Mouse (Mus musculus) heart, postnatal 10 days (tissue): Measurements from ENCODE around the gene Gkn1. TPM values are rescaled to one million over a fixed set of nuclear protein-coding genes. Genes with fewer than 3 reads are reported as not detected.

Experiments used
- DNase-seq, 2 experiments: peaks; one replicate each; pipeline ENCODE4 v3.0.0; 2021
- intact Hi-C: fragments of 180-260 bp; cut with DNase I; formaldehyde crosslinking; loops from one replicate; pipeline ENCODE4 v1.15.1; 2025
- total RNA-seq, 2 experiments: library from RNA; stranded (reverse); gene quantifications; 2 replicates each; pipeline ENCODE4 v1.2.3; 2021

The Gkn1 gene
- not detected for total RNA-seq

GRCm38 (mm10) chr6:87350829-87351228 is at the start of gene Gkn1:
Gkn1 (minus strand) TSS chr6:87350942.
- intact Hi-C loops, result no loop called here
- no peak for DNase-seq

DNA sequence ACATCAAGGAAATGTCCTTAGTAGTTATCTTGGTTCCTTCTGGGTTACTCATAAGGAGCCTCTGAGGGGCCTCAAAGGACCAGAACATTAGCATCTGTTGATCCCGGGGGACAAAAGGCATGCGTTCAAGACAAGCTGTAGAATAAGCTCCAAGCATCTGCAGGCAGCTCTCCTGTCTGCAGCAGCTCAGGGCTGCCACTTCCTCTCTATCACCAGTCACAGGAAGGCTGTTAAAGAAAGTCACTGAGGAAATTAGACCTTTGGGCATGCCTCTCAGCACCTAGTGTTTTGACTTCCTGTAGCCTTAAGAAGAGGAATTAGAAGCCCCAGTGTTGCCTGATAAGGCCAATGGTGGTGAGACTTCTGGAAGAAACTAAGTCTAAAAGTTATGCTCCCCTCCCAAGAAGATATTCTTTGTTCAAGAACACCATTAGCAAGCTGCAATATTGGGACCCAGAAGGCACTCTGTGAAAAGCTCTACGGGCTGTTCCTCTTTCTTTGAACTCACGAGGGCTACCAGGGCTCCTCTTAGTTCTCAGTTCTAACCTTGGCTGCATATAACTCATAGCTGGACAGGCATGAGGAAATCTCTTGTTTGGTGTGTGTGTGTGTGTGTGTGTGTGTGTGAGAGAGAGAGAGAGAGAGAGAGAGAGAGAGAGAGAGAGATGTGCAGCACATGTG is 49.3 kb upstream of the Gkn1 start:
- no peak for DNase-seq
- intact Hi-C loops, result loop anchor here (5.0 kb wide), 3 partner anchors 52 to 272 kb away; partner anchors contain the start of gene Aplf

GRCm38 (mm10) chr6:87399137-87399536 is 48.4 kb upstream of the Gkn1 start:
- intact Hi-C loops, result loop anchor here (5.0 kb wide), 3 partner anchors 53 to 273 kb away; partner anchors contain the start of gene Aplf
- DNase-seq, result peak; percentile 72 to 82

- intact Hi-C loops, result loop anchor here (5.0 kb wide), 3 partner anchors 58 to 278 kb away; partner anchors contain the start of gene Aplf
- no peak for DNase-seq
Measured at GRCm38 (mm10) chr6:87394783-87395182, 44.0 kb upstream of the Gkn1 start.

GRCm38 (mm10) chr6:87393466-87394205 is 42.9 kb upstream of the Gkn1 start:
- intact Hi-C loops, result no loop called here
- no peak for DNase-seq

- no peak for DNase-seq
- intact Hi-C loops, result no loop called here
Measured at GRCm38 (mm10) chr6:87389455-87389989, 38.8 kb upstream of the Gkn1 start.

GRCm38 (mm10) chr6:87388877-87389276 is 38.1 kb upstream of the Gkn1 start, which contains the start of gene Gkn3:
Gkn3 (minus strand) TSS chr6:87388935.
- DNase-seq, result no peak
- intact Hi-C loops, result no loop called here

DNA sequence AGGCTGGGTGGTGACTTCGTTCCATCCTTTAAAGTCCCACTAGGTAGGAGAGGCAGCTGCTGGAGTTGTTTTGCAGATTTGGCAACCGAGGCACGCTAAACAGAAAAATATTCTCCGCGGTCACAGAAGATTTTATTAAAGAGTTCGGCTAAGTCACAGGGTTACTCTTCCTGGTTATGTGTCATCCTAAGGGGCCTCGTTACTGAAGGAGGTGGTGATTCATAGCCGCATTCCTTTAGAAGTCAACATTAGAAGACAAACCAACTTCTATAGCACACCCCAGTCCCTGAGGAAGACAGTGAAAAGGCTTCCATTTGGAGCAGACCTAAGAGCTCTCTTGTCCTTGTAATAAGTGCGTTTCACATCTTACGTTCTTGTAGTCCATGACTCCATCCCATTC is 35.9 kb upstream of the Gkn1 start:
- no peak for DNase-seq
- intact Hi-C loops, result loop anchor here (1.0 to 2.0 kb wide), 2 partner anchors 52 to 285 kb away; partner anchors contain the start of gene Antxr1

DNA sequence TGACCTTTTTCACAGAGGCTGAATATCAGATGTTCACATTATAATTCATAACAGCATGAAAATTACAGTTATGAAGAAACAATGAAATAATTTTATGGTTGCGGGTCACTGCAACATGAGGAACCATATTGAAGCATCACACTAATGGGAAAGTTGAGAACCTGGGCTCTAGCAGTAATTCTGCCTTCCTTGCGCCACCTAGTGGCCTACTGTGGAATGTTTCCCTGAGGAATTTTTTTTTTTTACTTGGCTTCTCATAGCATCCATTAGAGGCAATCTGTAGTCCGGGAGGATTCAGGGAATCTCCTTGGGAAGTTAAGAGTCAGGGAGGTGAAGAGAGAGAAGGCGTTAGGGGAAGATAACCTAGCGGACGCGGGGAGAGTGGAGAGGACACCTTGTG is 35.5 kb upstream of the Gkn1 start:
- DNase-seq, result peak; percentile 77 to 85
- intact Hi-C loops, result loop anchor here (1.0 to 2.0 kb wide), 2 partner anchors 51 to 285 kb away; partner anchors contain the start of gene Antxr1

DNA sequence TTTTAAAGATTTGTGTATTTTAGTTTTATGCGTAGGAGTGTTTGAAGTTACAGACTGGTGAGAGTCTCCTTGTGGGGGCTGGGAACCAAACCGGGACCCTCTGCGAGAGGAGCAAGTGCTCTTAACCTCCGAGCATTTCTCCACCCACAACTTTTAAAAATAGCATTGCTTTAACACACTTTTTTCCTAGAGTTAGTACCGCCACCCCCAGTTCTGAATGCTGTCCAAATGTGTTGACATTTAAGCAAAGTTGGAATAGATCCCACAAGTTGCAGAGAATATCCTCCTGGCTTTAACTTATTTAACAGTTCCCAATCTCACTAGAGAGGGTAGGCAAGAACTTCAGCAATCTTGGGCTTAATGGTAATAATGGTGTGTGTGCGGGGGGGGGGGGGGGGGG is 34.0 kb upstream of the Gkn1 start:
- intact Hi-C loops, result no loop called here
- DNase-seq, result no peak

GRCm38 (mm10) chr6:87383926-87384691 is 33.4 kb upstream of the Gkn1 start:
- peak; percentile 29 to 47 for DNase-seq
- intact Hi-C loops, result no loop called here

- DNase-seq, result no peak
- intact Hi-C loops, result no loop called here
Measured at GRCm38 (mm10) chr6:87373057-87373456, 22.3 kb upstream of the Gkn1 start, which contains the start of gene Gkn2. Gkn2 (plus strand) TSS chr6:87373357.

DNA sequence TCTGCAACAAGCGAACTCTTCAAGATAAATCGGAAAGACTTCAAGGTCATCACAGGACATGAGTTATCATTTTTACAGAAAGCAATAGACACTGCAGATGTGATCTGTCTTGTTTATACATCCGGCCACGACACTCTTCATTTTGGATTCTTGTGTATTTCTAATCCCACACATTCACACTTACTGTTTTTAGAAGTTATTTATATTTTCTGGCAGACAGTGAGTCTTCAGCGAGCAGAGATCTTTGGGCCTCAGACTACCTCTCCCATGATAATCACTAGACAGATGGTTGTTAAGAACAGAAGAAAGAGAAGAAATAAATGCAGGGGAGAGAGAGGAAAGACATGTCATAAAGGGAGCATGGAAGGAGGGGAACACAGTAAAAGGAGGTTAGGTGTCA is 18.5 kb upstream of the Gkn1 start:
- intact Hi-C loops, result no loop called here
- DNase-seq, result no peak

DNA sequence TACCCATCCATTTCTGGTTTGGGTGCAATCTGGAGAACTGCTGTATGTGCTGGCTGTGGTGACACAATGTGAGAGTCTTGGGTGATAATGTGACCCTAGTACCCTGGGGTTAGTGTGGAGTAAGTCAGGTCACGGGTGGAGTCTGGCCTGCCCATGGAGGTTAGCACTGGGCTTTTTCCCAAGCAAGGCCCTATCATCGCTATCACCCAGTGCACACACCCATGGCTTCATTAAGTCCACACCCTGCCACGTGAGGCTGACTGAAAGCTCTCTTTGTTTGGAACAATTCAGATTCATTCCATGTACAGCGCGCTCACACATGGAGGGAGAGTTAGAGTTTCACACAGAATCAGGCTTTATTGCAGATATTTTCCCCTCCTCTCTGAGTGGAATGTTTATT is 3.7 kb upstream of the Gkn1 start:
- DNase-seq, result peak; percentile 16 to 20
- intact Hi-C loops, result no loop called here

GRCm38 (mm10) chr6:87335935-87336295 is 14.8 kb downstream of the Gkn1 start:
- no peak for DNase-seq
- intact Hi-C loops, result loop anchor here (1.0 to 2.0 kb wide), 2 partner anchors 51 to 235 kb away; no protein-coding TSS in a partner anchor

DNA sequence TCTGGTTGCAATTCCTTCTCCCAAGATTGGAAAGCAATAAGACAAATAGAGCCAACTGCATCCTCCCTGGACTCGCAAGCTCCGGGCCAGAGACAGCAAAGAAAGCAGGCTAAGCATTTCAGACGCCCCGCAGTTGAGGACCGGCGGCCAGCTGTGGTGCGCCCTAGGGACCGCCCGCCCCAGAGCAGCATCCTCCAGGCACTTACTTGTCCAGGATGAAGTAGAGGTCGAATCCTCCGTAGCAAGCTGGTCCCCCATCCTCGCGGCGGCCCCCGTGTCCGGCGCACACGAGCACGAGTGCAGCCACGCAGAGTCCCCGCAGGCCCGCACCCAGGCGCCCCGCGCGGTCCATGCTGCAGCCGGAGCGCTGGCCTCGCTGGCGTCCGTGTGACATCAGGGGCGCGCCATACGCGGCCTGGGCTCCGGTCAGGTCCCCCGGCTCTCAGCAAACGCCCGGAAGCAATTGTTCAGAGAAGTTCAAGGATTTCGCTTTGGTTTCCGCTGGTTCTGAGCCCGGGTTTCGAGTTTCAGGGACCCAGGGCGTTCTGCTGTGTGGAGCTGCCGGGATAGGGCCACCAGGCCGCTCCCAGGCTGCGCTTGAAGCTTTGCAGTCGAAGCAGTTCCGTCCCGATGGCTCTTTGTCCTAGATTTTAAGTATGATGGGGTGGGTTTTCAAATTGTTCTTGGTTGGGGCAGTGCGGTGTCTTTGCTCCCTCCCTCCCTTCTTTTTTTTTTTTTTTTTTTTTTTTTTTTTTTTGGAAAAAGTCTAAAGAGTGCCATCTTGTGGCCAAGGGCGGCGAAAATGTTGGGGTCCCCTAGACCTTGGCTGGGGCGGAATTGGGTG is 15.4 kb downstream of the Gkn1 start, which contains the start of gene Antxr1:
TSS of gene Antxr1 (minus strand) at position 731 of the 844 bp plus-strand sequence.
- intact Hi-C loops, result loop anchor here (1.0 to 2.0 kb wide), 2 partner anchors 51 to 234 kb away; no protein-coding TSS in a partner anchor
- peak; percentile 69 to 71 for DNase-seq

GRCm38 (mm10) chr6:87334361-87335090 is 16.2 kb downstream of the Gkn1 start:
- intact Hi-C loops, result loop anchor here (1.0 to 5.0 kb wide), 3 partner anchors 52 to 233 kb away; no protein-coding TSS in a partner anchor
- DNase-seq, result peak; percentile 37 to 52

DNA sequence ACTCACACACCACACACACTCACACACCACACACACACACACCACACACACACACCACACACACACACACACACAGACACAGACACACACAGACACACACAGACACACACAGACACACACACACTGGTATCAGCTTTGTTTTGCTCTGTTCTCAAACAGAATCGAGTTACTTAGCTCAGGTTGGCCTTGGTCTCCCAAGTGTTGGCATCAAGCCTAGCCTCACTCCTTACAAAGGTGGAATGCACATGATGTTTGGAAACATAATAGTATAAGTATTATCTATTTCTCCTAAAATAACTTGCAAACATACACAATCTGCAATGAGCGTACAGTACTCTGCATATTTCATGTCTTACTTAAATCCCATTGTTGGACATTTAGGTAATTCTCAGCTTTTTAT is 18.4 kb downstream of the Gkn1 start:
- no peak for DNase-seq
- intact Hi-C loops, result loop anchor here (5.0 kb wide), 1 partner anchor 85 kb away; no protein-coding TSS in a partner anchor
